Mouse (Mus musculus) midbrain, embryonic 16.5 days (tissue): ENCODE results near the gene Sulf2. TPM values are rescaled to one million over a fixed set of nuclear protein-coding genes. Genes with fewer than 3 reads are reported as not detected.

Experiments used
- ATAC-seq: fragments of 200-750 bp; cut with Nextera tagmentation; 2 replicates; pipeline ENCODE4 v1.8.0; 2017; ENCODE audit warnings: moderate TSS enrichment
- H3K27ac ChIP-seq: fragments of 300-500 bp; sonication (generic); 2 replicates; pipeline ENCODE4 v1.5.1; 2014; ENCODE audit warnings: mild to moderate bottlenecking, low read length, mixed read lengths
- H3K27me3 ChIP-seq: fragments of 300-500 bp; sonication (generic); 2 replicates; pipeline ENCODE4 v1.6.1; 2014; ENCODE audit warnings: low read depth, low read length, mixed read lengths; ENCODE audit not compliant: control insufficient read depth, insufficient read depth
- H3K36me3 ChIP-seq: fragments of 300-500 bp; sonication (generic); 2 replicates; pipeline ENCODE4 v1.6.1; 2014; ENCODE audit warnings: mild to moderate bottlenecking, low read length, moderate library complexity, mixed read lengths; ENCODE audit not compliant: control insufficient read depth, insufficient read depth
- H3K4me1 ChIP-seq: fragments of 300-500 bp; sonication (generic); 2 replicates; pipeline ENCODE4 v1.6.1; 2014; ENCODE audit warnings: mild to moderate bottlenecking, low read length, mixed read lengths; ENCODE audit not compliant: control insufficient read depth, insufficient read depth
- H3K4me2 ChIP-seq: fragments of 300-500 bp; sonication (generic); 2 replicates; pipeline ENCODE4 v1.6.1; 2014; ENCODE audit warnings: mild to moderate bottlenecking, low read length, mixed read lengths
- H3K4me3 ChIP-seq: fragments of 300-500 bp; sonication (generic); 2 replicates; pipeline ENCODE4 v1.5.1; 2014; ENCODE audit warnings: low read depth, mild to moderate bottlenecking, low read length, moderate library complexity, mixed read lengths
- H3K9ac ChIP-seq: fragments of 300-500 bp; sonication (generic); 2 replicates; pipeline ENCODE4 v1.6.1; 2014; ENCODE audit warnings: low read depth, low read length, mixed read lengths
- H3K9me3 ChIP-seq: fragments of 300-500 bp; sonication (generic); replicated peaks from 2 replicates; pipeline ENCODE4 v1.6.1; 2014; ENCODE audit warnings: mild to moderate bottlenecking, low read length, mixed read lengths; ENCODE audit not compliant: control insufficient read depth, poor library complexity, severe bottlenecking
- WGBS: fragments of 180-500 bp; shearing (Covaris S2); extraction: QIAGEN DNeasy Blood & Tissue Kit; methylation state at CpG from one replicate; pipeline ENCODE4 v1.1.7; 2014; 5-methylcytosine and 5-hydroxymethylcytosine counted together
- polyA plus RNA-seq: library from polyadenylated mRNA; unstranded; fragments of >200 nt; fragmentation: Nextera tagmentation; extraction: Ambion mirVana; gene quantifications from 2 replicates; pipeline ENCODE4 v1.2.1, GENCODE M21; 2015

Gene Sulf2
- polyA plus RNA-seq, 1 experiment from 2014 or later: 88.1 TPM

DNA sequence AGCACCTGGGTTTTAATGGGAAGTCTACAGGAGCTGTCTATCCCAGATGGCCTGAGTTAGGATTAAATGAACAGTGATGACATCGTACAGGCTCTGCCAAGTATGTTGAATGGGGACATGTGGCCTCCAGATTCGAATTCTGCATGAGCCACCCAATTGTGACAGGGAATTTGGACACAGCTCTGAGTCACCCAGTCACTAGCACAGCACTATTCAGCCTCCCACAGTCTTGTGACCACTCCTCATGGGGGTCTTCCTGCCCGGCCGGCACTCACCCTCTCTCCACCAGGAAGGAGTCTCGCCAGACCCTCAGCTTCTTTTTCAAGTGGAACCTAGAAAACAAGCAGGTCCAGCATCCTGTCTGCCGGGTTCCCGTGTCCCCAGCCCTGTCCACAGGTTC lies 71.4 kb downstream of the Sulf2 start:
- Histone ChIP-seq H3K9me3 (no peaks in the 10 kb centered on the region), H3K27ac (no peak overlapping the region), H3K4me3 (no peak overlapping the region), H3K4me1 (no peaks in the 10 kb centered on the region), H3K4me2 (no peak overlapping the region), H3K36me3 (peaks cover 3% of the 10 kb centered on the region; the same call in 1 of the 2 replicates), H3K27me3 (no peaks in the 10 kb centered on the region), H3K9ac (no peak overlapping the region)
- WGBS: 89% methylated on average over 7 of the region's 7 CpGs
- no peak for ATAC-seq

DNA sequence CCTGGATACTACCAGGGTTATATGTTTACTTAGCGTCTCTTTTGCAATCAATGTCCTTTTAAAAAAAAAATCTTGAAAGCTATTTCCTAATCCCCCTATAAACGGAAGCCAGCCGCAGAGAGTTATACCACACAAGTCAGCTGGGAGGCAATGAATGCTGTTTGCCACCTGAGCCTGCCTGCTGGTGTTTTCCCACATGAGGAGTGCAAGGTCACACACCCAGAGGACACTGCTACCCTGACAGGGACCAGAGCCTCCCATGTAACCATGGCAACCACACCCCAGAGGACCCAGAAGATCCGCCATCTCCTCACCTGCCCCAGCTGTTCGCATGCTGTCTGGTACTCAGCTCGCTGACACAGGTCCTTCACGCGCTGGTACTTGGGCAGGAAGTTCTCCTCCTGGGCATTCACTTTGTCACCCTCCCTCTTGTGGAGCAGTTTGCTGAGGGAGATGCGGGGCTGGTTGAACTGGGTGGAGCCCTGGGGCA lies 71.9 kb downstream of the Sulf2 start:
- no peak for ATAC-seq

DNA sequence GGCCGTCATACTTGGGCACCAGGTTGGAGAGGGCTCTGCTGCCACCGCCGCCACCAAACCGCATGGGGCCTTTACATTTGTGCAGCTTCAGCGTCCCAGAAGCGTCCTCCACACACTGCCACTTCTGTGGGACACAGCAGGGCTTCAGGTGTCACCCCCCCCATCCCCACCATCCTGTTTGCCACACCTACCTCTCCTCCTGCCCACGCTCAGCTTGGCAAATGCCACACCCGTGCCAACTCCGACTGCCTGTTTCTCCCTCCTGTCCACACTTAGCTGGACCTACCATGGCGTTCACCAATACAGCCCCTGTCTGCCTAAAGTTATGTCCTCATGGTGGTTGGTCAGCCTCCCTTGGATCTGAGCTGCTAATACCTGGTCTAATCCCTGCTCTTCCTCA lies 72.8 kb downstream of the Sulf2 start:
- peaks cover 8% of the 10 kb centered on the region; the same call in 1 of the 2 replicates for H3K36me3 ChIP-seq
- WGBS: 84% methylated on average over 10 of the region's 10 CpGs
- ATAC-seq: no peak
- H3K9me3 ChIP-seq: no peaks in the 10 kb centered on the region
- no peak overlapping the region for H3K4me3 ChIP-seq
- H3K4me1 ChIP-seq: no peaks in the 10 kb centered on the region
- H3K27ac ChIP-seq: no peak overlapping the region
- H3K9ac ChIP-seq: no peak overlapping the region
- H3K27me3 ChIP-seq: no peaks in the 10 kb centered on the region
- no peak overlapping the region for H3K4me2 ChIP-seq

More for the DNA sequence above, 71.9 kb downstream of the Sulf2 start:
- Histone ChIP-seq H3K27ac (no peak overlapping the region), H3K4me3 (no peak overlapping the region), H3K27me3 (no peaks in the 10 kb centered on the region), H3K4me1 (no peaks in the 10 kb centered on the region), H3K9ac (no peak overlapping the region), H3K4me2 (no peak overlapping the region), H3K9me3 (no peaks in the 10 kb centered on the region), H3K36me3 (peaks cover 6% of the 10 kb centered on the region; the same call in 1 of the 2 replicates)
- WGBS: 67% methylated on average over 8 of the region's 9 CpGs

DNA sequence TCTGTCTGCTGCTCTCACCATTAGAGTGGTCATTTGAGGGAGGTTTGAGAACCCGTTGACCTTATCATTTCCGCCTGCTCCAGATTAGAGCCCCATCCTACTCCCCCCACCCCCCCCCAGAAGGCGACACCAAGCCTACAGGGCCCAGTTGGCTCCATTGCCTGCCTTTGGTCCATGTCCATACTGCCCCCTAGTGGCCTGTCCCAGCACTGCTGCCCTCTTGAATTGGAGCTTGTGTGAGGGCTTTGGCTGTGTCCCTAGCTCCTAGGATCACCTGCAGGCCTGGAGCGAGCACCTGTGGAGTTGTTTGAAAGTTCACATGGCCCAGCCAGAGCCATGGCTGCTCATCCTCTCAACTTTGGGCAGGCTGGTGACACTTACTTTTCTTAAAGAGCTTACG lies 73.3 kb downstream of the Sulf2 start:
- ATAC-seq: no peak
- H3K4me1 ChIP-seq: no peaks in the 10 kb centered on the region
- H3K4me2 ChIP-seq: no peak overlapping the region
- no peak overlapping the region for H3K4me3 ChIP-seq
- H3K9ac ChIP-seq: no peak overlapping the region
- H3K27ac ChIP-seq: no peak overlapping the region
- H3K9me3 ChIP-seq: no peaks in the 10 kb centered on the region
- H3K36me3 ChIP-seq: peaks cover 8% of the 10 kb centered on the region; the same call in 1 of the 2 replicates
- H3K27me3 ChIP-seq: no peaks in the 10 kb centered on the region
- 72% methylated on average over 5 of the region's 5 CpGs for WGBS

DNA sequence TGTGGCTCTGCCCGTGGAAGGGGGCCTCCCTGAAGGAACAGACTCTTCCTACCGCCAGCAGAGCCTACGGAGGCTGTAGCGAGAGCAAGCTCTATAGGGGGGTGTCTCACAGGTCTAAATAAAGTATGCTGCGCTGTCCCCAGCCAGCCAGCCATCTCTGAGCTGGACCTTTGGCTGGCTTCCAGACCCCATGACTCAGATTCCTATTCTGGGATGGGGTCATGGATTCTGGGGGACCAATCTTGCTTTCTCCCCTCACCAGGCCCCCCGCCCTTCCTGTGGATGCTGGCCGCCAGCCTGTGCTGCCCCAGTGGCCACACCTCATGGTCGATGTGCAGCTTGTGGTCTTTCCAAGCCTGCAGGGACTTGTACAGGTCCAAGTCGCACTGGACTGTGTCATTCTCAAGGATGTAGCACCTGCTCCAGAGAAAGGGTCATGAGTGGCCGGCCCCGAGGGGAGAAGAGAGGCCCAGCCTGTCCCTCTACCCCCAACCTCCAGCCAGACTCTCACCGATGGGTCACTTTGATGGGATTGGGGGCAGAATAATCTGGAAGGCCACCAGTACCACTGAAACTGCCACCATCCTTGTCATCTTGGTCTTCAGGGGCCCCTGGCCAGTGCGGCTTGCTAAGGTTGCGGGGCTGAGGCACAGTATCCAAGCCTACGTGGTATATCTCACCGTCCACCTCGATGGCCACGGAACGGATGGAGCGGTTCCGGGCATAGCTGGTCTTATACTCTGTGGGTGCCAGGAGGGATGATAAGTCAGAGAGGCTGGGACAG lies 74.3 kb downstream of the Sulf2 start:
- 0 out of 2 replicates have a peak, but pooled peaks cover 4% of the 10 kb centered on the region for H3K36me3 ChIP-seq
- H3K4me2 ChIP-seq: no peak overlapping the region
- H3K4me1 ChIP-seq: no peaks in the 10 kb centered on the region
- H3K9me3 ChIP-seq: no peaks in the 10 kb centered on the region
- no peaks in the 10 kb centered on the region for H3K27me3 ChIP-seq
- ATAC-seq: no peak
- no peak overlapping the region for H3K4me3 ChIP-seq
- H3K27ac ChIP-seq: no peak overlapping the region
- 84% methylated on average over 21 of the region's 21 CpGs for WGBS
- no peak overlapping the region for H3K9ac ChIP-seq

DNA sequence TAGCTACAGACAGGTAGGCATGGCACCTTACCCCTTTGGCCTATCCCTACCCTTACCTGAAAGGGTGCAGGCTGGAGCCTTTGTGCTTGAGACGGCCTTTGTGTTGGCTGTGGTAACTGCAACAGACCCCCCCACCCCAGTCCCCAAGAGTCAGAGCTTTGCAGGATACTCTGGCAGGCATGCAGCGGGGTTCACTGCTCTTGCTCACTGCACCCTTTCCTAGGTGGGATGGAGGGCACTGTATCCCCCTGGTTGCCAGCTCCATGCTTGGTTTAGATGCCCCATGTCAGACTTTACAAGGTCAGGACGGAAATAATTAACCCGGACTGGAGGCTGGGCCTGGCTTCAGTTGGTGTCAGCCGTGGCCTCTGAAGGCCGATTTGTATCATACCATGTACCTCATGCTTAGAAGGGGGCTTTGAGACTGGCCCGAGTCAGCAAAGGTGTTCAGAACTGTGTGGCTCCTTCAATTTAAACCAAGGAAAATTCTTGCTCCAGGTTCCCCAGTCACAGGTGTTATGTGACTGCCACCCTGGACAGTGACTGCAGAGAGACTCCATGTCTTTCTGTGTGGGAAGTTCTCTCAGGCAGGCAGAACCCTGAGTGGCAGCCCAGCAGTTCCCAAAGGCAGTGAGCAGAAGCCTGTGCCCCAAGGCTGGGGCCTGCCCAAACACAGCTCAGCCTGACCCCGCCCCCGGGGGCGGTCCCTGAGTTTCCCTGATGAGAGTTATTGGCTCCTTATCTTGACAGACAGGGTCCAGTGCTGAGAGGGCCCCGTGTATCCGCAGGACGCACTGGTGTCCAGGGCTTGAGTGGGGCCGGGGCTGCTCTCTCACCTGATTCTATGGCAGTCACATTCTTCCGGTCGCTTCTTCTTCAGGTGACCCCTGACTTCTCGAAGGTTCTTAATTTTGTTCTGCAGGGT lies 75.2 kb downstream of the Sulf2 start:
- H3K4me2 ChIP-seq: no peak overlapping the region
- no peaks in the 10 kb centered on the region for H3K27me3 ChIP-seq
- H3K36me3 ChIP-seq: 0 out of 2 replicates have a peak, but pooled peaks cover 4% of the 10 kb centered on the region
- no peak for ATAC-seq
- H3K9me3 ChIP-seq: no peaks in the 10 kb centered on the region
- no peak overlapping the region for H3K9ac ChIP-seq
- 65% methylated on average over 17 of the region's 17 CpGs for WGBS
- no peaks in the 10 kb centered on the region for H3K4me1 ChIP-seq
- no peak overlapping the region for H3K27ac ChIP-seq
- no peak overlapping the region for H3K4me3 ChIP-seq

DNA sequence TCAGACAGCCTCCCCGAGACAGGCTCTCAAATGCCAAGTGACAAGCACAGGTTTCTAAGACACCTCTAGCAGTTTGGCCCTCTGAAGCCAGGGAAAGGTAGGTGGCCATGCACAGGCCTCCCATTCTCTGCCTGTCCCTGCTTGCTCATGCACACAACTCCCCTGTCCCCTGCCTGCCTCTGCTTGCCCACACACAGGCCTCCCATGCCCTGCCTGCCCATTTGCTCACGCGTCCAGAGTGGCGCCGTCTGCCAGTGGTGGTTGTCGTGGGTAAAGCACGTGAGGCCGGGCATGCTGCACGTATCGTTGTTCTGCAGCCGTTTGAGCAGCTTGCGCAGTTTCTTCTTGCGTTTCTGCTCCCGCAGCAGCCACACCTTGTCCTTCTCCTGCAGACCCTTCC lies 76.2 kb downstream of the Sulf2 start:
- Histone ChIP-seq H3K4me3 (no peak overlapping the region), H3K27ac (no peak overlapping the region), H3K27me3 (no peaks in the 10 kb centered on the region), H3K4me1 (no peaks in the 10 kb centered on the region), H3K4me2 (no peak overlapping the region), H3K9ac (no peak overlapping the region), H3K9me3 (no peaks in the 10 kb centered on the region), H3K36me3 (0 out of 2 replicates have a peak, but pooled peaks cover 4% of the 10 kb centered on the region)
- WGBS: 95% methylated on average over 14 of the region's 14 CpGs
- ATAC-seq: no peak

DNA sequence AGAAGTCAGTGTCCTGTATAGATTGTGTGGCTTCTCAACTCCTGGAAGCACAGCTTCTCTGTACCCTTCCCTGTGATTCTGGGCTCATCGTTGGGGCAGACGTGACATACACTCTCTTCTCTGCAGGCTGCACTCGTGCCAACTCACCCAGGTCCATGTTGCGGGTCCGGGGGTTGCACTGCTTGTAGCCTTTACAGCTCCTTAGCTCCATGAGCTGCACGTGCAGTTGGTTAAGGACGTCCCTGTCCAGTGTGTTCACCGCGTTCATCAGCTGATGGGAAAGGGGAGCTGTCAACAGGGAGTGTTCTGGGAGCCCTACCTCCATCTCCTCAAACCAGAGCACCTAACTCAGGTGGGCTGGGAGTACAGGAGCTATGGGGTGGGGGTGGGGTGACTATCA lies 78.1 kb downstream of the Sulf2 start:
- Histone ChIP-seq H3K4me1 (no peaks in the 10 kb centered on the region), H3K4me3 (no peak overlapping the region), H3K27ac (no peak overlapping the region), H3K9me3 (no peaks in the 10 kb centered on the region), H3K27me3 (no peaks in the 10 kb centered on the region), H3K9ac (no peak overlapping the region), H3K4me2 (no peak overlapping the region), H3K36me3 (peaks cover 4% of the 10 kb centered on the region; the same call in 1 of the 2 replicates)
- no peak for ATAC-seq
- 95% methylated on average over 9 of the region's 9 CpGs for WGBS
